Mouse (Mus musculus) megakaryocyte, embryonic 14.5 days (primary cell): ENCODE measurements around the gene Rbbp8nl. TPM values are rescaled to one million over a fixed set of nuclear protein-coding genes. Genes with fewer than 3 reads are reported as not detected.

Experiments
- H3K27me3 ChIP-seq: replicated peaks from 2 replicates; pipeline ENCODE3; 2012; ENCODE audit warnings: inconsistent platforms
- H3K36me3 ChIP-seq: replicated peaks from 2 replicates; pipeline ENCODE3; 2012; ENCODE audit warnings: low read length, inconsistent platforms, mixed read lengths
- H3K4me1 ChIP-seq: 2 replicates; pipeline ENCODE4 v1.6.1; 2012; ENCODE audit warnings: inconsistent platforms
- H3K4me3 ChIP-seq: replicated peaks from 2 replicates; pipeline ENCODE3; 2012; ENCODE audit warnings: moderate library complexity, mild to moderate bottlenecking, inconsistent platforms
- H3K9me3 ChIP-seq: 2 replicates; pipeline ENCODE4 v1.6.1; 2012; ENCODE audit warnings: inconsistent platforms
- FLI1 ChIP-seq: IDR thresholded peaks from 2 replicates; pipeline ENCODE4 v1.6.1; 2012; ENCODE audit warnings: low read length, inconsistent platforms, mixed read lengths
- GATA1 ChIP-seq: IDR thresholded peaks from 3 replicates; pipeline ENCODE4 v1.6.1; 2012; ENCODE audit warnings: mixed read lengths, low read length, inconsistent platforms, borderline replicate concordance
- polyA plus RNA-seq: library from polyadenylated mRNA; stranded (reverse); fragments of >175 nt; gene quantifications from 2 replicates; pipeline ENCODE4 v1.2.3, GENCODE M21; 2012; ENCODE audit warnings: low replicate concordance; ENCODE audit not compliant: insufficient read depth

The Rbbp8nl gene
- polyA plus RNA-seq, 1 experiment = not detected

GRCm38 (mm10) chr2:180257963-180258865 lies 31.5 kb downstream of the Rbbp8nl start:
- Histone ChIP-seq H3K36me3 (peaks cover 51% of the 10 kb centered on the region), H3K9me3 (no peaks in the 10 kb centered on the region), H3K4me1 (peaks cover 65% of the 10 kb centered on the region), H3K27me3 (no peaks in the 10 kb centered on the region), H3K4me3 (peak overlapping the region; percentile 91)
- TF ChIP-seq FLI1 = no peak
- no peak for TF ChIP-seq GATA1

DNA sequence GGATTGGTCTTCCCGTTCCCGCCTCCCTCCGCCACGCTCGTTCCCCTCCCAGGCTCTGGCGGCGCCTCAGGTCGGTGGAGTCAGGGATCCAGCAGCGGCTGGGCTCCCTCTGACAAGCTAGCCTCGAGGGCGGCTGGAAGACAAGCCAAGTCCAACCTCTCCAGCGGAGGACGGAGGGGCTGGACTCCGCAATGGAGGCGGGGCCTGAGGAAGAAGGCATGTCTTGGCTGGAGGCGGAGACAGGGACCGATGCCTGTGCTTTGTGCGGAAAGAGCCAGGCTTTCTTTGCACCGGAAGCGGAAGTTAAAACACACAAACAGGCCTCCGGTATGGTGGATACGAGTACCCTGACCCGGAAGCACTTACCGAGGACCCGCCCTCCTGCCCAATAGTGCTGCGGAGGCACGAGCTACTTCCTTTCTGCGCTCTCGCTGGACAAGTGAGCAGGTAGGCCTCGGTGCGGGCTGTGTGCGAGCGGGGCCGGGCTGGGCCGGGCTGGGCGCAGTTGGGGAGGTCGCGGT lies 32.6 kb downstream of the Rbbp8nl start, which contains the start of gene Rps21:
Gene Rps21 (plus strand): TSS at position 377 of the 521 bp plus-strand sequence.
- H3K27me3 ChIP-seq = no peaks in the 10 kb centered on the region
- peaks cover 63% of the 10 kb centered on the region for H3K4me1 ChIP-seq
- H3K4me3 ChIP-seq = peak within 1 kb of the TSS; percentile 91
- no peaks in the 10 kb centered on the region for H3K9me3 ChIP-seq
- TF ChIP-seq GATA1 (no peak), FLI1 (peak; percentile 42; the same call in 1 of the 2 replicates)
- peaks cover 40% of the 10 kb centered on the region for H3K36me3 ChIP-seq

DNA sequence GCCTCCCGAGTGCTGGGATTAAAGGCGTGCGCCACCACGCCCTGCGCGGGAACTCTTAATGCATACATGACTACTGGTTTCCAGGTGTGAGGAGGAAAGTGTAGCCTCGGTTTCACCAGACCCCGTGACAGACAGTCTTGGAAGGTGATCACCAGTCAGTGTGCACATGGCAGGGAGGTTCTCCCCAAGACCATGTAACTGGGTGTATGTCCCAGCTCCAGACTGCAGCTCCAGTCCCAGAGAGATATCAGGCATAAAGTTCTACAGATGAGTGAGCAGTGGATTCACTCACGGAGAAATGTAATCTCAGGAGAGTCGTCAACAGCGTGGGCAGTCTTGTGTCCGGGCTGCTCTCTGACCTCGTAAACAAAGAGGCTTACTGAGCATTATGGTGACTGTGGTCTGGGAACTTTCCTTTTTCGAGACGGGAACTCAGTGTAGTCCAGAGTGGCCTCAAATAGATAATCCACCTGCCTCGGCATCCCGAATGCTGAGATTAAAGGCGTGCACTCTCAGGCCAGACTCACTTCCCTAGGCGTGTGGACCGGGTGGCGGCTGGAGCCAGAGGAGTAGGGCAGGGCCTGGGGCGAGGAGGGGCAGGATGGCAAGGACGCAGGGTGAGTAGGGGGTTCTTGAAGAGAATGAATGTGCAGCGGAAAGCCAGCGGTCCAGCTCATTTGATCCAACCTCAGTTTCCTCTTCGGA lies 33.2 kb downstream of the Rbbp8nl start:
- peaks cover 63% of the 10 kb centered on the region for H3K4me1 ChIP-seq
- H3K4me3 ChIP-seq = peak overlapping the region; percentile 91
- no peaks in the 10 kb centered on the region for H3K9me3 ChIP-seq
- no peaks in the 10 kb centered on the region for H3K27me3 ChIP-seq
- peaks cover 33% of the 10 kb centered on the region for H3K36me3 ChIP-seq
- no peak for TF ChIP-seq GATA1
- no peak for TF ChIP-seq FLI1

DNA sequence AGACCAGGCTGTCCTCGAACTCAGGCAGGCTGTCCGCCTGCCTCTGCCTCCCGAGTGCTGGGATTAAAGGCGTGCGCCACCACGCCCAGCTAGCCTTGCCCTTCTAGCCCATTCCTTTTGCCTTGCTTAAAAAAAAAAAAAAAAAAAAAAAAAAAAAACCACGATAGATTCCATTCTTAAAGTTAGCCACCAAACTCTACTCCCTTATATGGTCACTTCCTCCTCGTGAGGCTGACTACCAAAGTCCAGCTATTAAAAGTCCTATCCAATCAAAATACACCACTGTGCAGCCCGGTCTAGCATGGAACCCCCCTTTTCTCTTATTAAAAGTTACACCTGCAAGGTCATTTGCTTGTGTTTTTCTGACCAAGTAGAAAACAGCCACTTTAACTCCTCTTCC lies 34.0 kb downstream of the Rbbp8nl start:
- Histone ChIP-seq H3K27me3 (no peaks in the 10 kb centered on the region), H3K36me3 (peaks cover 26% of the 10 kb centered on the region), H3K4me3 (peak overlapping the region; percentile 67), H3K4me1 (peaks cover 62% of the 10 kb centered on the region), H3K9me3 (no peaks in the 10 kb centered on the region)
- TF ChIP-seq GATA1 = no peak
- TF ChIP-seq FLI1 = no peak

- no peaks in the 10 kb centered on the region for H3K27me3 ChIP-seq
- H3K9me3 ChIP-seq = no peaks in the 10 kb centered on the region
- TF ChIP-seq FLI1 = no peak
- TF ChIP-seq GATA1 = no peak
- peak overlapping the region; percentile 14 for H3K4me3 ChIP-seq
- H3K36me3 ChIP-seq = peaks cover 15% of the 10 kb centered on the region
- peaks cover 55% of the 10 kb centered on the region for H3K4me1 ChIP-seq
Measured at GRCm38 (mm10) chr2:180254436-180255209, 35.1 kb downstream of the Rbbp8nl start.

GRCm38 (mm10) chr2:180251838-180252237 lies 37.8 kb downstream of the Rbbp8nl start:
- TF ChIP-seq FLI1 (no peak), GATA1 (no peak)
- H3K36me3 ChIP-seq = no peaks in the 10 kb centered on the region
- no peak overlapping the region for H3K4me3 ChIP-seq
- H3K9me3 ChIP-seq = no peaks in the 10 kb centered on the region
- H3K4me1 ChIP-seq = peaks cover 44% of the 10 kb centered on the region
- H3K27me3 ChIP-seq = no peaks in the 10 kb centered on the region

DNA sequence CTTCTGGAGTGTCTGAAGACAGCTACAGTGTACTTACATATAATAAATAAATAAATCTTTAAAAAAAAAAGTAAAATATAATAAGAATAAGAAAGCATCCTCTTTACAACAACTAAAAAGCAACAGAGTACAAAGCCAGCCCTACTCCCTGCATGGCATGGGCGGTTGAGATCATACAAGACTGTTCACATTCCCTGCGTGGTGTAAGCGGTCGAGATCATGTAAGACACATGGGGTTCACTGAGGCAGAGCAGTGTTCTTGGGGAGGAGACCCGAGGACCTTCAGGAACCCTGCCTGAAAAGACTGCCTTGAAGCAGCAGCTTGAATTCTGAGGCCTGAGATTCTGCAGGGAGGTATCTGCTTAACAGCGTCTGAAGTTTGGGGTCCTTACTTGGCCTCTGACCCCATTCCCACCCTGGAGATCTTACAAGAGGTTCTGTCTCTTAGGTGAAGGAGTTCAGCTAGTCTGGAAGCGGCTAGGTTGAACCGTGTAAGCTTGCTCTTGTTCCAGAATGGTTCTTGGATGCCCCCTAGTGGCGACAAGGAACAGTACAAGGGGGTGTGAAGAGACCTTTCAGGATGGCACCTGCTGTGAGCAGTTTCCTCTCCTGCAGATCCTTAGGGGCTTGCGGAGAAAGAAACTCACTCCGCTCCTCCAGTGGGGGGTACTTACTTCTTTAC lies 38.6 kb downstream of the Rbbp8nl start:
- peaks cover 36% of the 10 kb centered on the region for H3K4me1 ChIP-seq
- H3K4me3 ChIP-seq = peak overlapping the region; percentile 1
- TF ChIP-seq GATA1 (no peak), FLI1 (no peak)

DNA sequence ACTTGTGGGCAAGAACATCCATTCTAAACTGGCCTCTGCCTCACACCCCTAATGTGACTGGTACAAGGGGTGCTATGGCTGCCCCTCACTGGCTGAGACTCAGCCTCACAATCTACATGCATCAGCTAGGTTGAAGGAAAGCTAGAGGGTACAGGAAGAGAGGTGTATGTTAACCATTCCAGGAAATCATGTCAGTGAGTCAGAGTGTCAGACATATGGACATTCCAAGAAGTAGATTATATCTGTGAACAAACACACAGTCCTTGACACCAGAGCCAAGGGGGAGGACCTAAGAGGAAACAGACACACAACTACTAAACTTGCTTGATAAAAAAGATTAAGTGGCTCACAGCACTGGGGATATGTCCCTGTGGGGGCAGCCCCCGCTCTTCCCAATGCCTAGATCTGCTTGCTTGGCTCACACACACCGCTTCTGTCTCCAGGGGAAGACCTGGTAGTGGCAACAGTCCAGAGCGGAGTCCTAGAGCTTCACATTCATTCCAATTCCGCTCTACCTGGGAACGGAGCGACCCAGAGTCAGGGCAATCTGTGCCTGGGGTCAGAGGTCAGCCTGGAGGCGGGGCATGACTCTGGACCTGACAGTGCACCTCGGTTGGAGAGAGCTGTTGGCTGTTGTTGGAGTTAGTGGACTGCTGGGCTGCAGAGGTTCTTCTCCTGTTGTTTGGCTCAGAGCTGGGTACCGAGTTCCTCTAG lies 40.6 kb downstream of the Rbbp8nl start:
- Histone ChIP-seq H3K4me1 (peaks cover 23% of the 10 kb centered on the region), H3K9me3 (peaks cover 4% of the 10 kb centered on the region; the same call in 1 of the 2 replicates), H3K36me3 (no peaks in the 10 kb centered on the region), H3K27me3 (no peaks in the 10 kb centered on the region), H3K4me3 (no peak overlapping the region)
- no peak for TF ChIP-seq FLI1
- TF ChIP-seq GATA1 = no peak

More for the DNA sequence above, 38.6 kb downstream of the Rbbp8nl start:
- H3K9me3 ChIP-seq = peaks cover under 1% of the 10 kb centered on the region; the same call in 1 of the 2 replicates
- no peaks in the 10 kb centered on the region for H3K36me3 ChIP-seq
- no peaks in the 10 kb centered on the region for H3K27me3 ChIP-seq
